Mouse (Mus musculus) limb, embryonic 15.5 days (tissue): ENCODE measurements around the gene Dusp2. TPM values are rescaled to one million over a fixed set of nuclear protein-coding genes. Genes with fewer than 3 reads are reported as not detected.

Experiments used
- ATAC-seq: fragments of 200-750 bp; cut with Nextera tagmentation; 2 replicates; pipeline ENCODE4 v1.8.0; 2017; ENCODE audit warnings: low read depth, moderate TSS enrichment; ENCODE audit not compliant: insufficient number of reproducible peaks, low FRiP score, low TSS enrichment
- H3K27ac ChIP-seq: fragments of 300-500 bp; sonication (generic); 2 replicates; pipeline ENCODE4 v1.5.1; 2015; ENCODE audit warnings: moderate library complexity, mild to moderate bottlenecking, inconsistent platforms
- H3K27me3 ChIP-seq: fragments of 300-500 bp; sonication (generic); 2 replicates; pipeline ENCODE4 v1.6.1; 2015; ENCODE audit warnings: inconsistent platforms
- H3K36me3 ChIP-seq: fragments of 300-500 bp; sonication (generic); 2 replicates; pipeline ENCODE4 v1.6.1; 2015; ENCODE audit warnings: inconsistent platforms
- H3K4me1 ChIP-seq: fragments of 300-500 bp; sonication (generic); 2 replicates; pipeline ENCODE4 v1.6.1; 2015; ENCODE audit warnings: inconsistent platforms
- H3K4me2 ChIP-seq: fragments of 300-500 bp; sonication (generic); 2 replicates; pipeline ENCODE4 v1.6.1; 2015; ENCODE audit warnings: mild to moderate bottlenecking, inconsistent platforms
- H3K4me3 ChIP-seq: fragments of 300-500 bp; sonication (generic); 2 replicates; pipeline ENCODE4 v1.5.1; 2015; ENCODE audit warnings: mild to moderate bottlenecking, inconsistent platforms
- H3K9ac ChIP-seq: fragments of 300-500 bp; sonication (generic); 2 replicates; pipeline ENCODE4 v1.6.1; 2015; ENCODE audit warnings: inconsistent platforms
- H3K9me3 ChIP-seq: fragments of 300-500 bp; sonication (generic); 2 replicates; pipeline ENCODE4 v1.6.1; 2016; ENCODE audit warnings: inconsistent platforms
- WGBS: fragments of 180-500 bp; shearing (Covaris S2); methylation state at CpG from one replicate; pipeline ENCODE4 v1.1.7; 2015; 5-methylcytosine and 5-hydroxymethylcytosine counted together
- polyA plus RNA-seq: library from polyadenylated mRNA; unstranded; fragments of >200 nt; fragmentation: Nextera tagmentation; extraction: Ambion mirVana; gene quantifications from 2 replicates; pipeline ENCODE4 v1.2.1, GENCODE M21; 2015

Dusp2 gene
- polyA plus RNA-seq, 1 experiment from 2014 or later: 7.4 TPM

- no peak overlapping the region for H3K27ac ChIP-seq
- H3K9ac ChIP-seq: no peak overlapping the region
- 85% methylated on average over 7 of the region's 7 CpGs for WGBS
- no peaks in the 10 kb centered on the region for H3K27me3 ChIP-seq
- no peaks in the 10 kb centered on the region for H3K36me3 ChIP-seq
- H3K4me3 ChIP-seq: no peak overlapping the region
- H3K9me3 ChIP-seq: no peaks in the 10 kb centered on the region
- ATAC-seq: no peak
- no peaks in the 10 kb centered on the region for H3K4me1 ChIP-seq
- no peak overlapping the region for H3K4me2 ChIP-seq
Observed at GRCm38 (mm10) chr2:127310685-127311084, 25.3 kb upstream of the Dusp2 start.

DNA sequence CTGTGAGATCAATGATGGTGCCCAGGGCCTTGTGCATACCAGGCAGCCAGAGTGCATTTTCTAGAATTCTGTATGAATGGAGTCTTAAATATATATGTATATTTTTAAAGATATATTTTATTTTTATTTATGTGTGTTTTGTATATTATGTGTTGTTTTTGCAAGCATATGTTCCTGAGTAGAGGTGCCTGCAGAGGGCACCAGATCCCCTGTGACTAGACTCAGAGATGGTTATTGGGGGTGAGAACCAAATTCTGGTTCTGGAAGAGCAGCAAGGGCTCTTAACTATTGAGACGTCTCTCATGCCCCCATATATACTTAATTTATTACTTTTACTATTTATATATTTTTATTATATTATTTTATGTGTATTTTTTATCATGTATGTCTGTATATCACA, 24.8 kb upstream of the Dusp2 start:
- 80% methylated on average over 1 of the region's 1 CpGs for WGBS
- no peak overlapping the region for H3K27ac ChIP-seq
- H3K4me2 ChIP-seq: no peak overlapping the region
- no peak for ATAC-seq
- no peaks in the 10 kb centered on the region for H3K4me1 ChIP-seq
- no peak overlapping the region for H3K4me3 ChIP-seq
- H3K36me3 ChIP-seq: no peaks in the 10 kb centered on the region
- no peaks in the 10 kb centered on the region for H3K9me3 ChIP-seq
- no peak overlapping the region for H3K9ac ChIP-seq
- no peaks in the 10 kb centered on the region for H3K27me3 ChIP-seq

GRCm38 (mm10) chr2:127312801-127313200, 23.2 kb upstream of the Dusp2 start:
- Histone ChIP-seq H3K27ac (no peak overlapping the region), H3K27me3 (no peaks in the 10 kb centered on the region), H3K4me2 (no peak overlapping the region), H3K9me3 (no peaks in the 10 kb centered on the region), H3K4me1 (no peaks in the 10 kb centered on the region), H3K4me3 (no peak overlapping the region), H3K9ac (no peak overlapping the region), H3K36me3 (no peaks in the 10 kb centered on the region)
- ATAC-seq: no peak
- 92% methylated on average over 4 of the region's 4 CpGs for WGBS

DNA sequence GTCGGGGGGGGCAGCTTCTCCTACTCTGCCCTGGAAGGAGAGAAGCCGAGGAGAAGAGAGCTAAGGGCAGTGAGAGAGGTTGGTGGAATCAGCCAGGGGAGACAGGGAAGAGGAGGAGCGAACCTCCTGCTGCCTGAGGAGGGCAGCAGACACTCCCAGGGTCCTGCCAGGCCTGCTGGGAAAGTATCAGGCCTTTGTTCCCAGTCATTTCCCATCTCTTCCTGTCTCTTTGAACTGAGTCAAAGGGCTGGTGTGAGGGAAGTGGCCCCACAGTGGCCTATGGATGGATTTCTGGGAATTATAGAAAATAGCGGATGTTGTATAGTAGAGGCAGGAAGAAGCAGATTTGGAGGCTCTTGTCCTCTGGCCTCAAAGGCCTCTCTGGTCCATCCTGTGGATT, 22.1 kb upstream of the Dusp2 start:
- H3K4me3 ChIP-seq: no peak overlapping the region
- H3K4me2 ChIP-seq: no peak overlapping the region
- H3K36me3 ChIP-seq: no peaks in the 10 kb centered on the region
- ATAC-seq: no peak
- no peaks in the 10 kb centered on the region for H3K27me3 ChIP-seq
- H3K27ac ChIP-seq: no peak overlapping the region
- H3K9ac ChIP-seq: no peak overlapping the region
- no peaks in the 10 kb centered on the region for H3K9me3 ChIP-seq
- H3K4me1 ChIP-seq: no peaks in the 10 kb centered on the region
- WGBS: 54% methylated on average over 4 of the region's 4 CpGs

DNA sequence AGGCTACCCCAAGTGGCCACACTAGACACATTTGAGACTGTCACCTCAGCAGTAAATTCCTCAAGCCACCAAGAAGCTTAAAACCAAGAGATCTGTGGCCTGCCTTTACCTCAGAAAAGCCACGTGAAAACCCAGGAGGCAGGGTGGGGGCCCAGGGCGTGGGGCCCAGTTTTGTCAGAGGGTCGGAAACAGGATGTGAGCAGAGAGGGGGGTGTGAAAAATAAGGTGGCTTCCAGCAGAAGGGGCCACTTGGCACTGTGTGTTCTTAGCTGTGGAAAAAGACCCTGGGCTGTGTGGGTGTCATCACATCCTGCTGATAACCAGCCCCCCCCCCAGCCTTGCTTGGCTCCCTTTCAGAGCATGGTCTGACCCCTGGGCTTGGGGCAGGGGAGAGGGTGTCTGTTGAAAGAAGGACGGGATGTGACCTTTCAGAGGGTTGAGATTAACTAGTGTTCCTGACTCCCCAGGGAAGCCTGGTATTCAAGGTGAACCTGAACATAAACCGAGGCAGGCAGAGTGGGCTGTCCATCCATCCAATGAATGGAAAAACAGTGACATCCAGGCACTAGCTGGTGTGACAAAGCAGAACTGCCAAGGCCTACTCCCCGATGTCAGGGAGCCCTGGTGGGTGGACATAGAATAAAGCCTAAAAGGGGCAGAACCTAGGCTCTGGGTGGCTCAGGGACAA, 21.3 kb upstream of the Dusp2 start:
- Histone ChIP-seq H3K4me1 (no peaks in the 10 kb centered on the region), H3K36me3 (no peaks in the 10 kb centered on the region), H3K27me3 (no peaks in the 10 kb centered on the region), H3K9me3 (no peaks in the 10 kb centered on the region), H3K27ac (no peak overlapping the region), H3K9ac (no peak overlapping the region), H3K4me3 (no peak overlapping the region), H3K4me2 (no peak overlapping the region)
- 67% methylated on average over 6 of the region's 6 CpGs for WGBS
- ATAC-seq: no peak

GRCm38 (mm10) chr2:127315155-127315470, 20.8 kb upstream of the Dusp2 start:
- no peak overlapping the region for H3K4me2 ChIP-seq
- H3K36me3 ChIP-seq: no peaks in the 10 kb centered on the region
- no peak overlapping the region for H3K9ac ChIP-seq
- no peaks in the 10 kb centered on the region for H3K4me1 ChIP-seq
- 80% methylated on average over 1 of the region's 1 CpGs for WGBS
- ATAC-seq: no peak
- no peaks in the 10 kb centered on the region for H3K27me3 ChIP-seq
- no peak overlapping the region for H3K4me3 ChIP-seq
- no peaks in the 10 kb centered on the region for H3K9me3 ChIP-seq
- no peak overlapping the region for H3K27ac ChIP-seq

DNA sequence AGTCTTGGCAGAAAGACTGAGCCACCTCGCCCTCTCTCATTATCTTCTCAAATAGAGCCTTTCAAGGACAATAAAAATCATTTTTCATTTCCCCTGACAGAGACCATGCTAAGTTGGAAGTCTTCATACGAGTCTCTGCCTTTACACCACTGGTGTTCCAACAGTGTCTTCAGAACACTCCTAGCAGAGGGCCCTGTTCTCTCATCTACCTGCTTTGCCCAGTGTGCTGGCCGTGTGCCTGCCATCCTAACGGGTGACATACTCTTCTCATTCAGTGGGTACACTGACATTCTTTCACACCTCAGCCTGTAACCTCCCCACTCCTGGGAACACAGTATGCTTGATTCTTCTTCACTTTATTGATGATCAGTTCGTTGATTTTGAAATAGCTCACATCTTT, 19.5 kb upstream of the Dusp2 start:
- H3K36me3 ChIP-seq: no peaks in the 10 kb centered on the region
- no peak for ATAC-seq
- no peak overlapping the region for H3K4me2 ChIP-seq
- no peak overlapping the region for H3K9ac ChIP-seq
- H3K27me3 ChIP-seq: no peaks in the 10 kb centered on the region
- H3K4me1 ChIP-seq: no peaks in the 10 kb centered on the region
- 76% methylated on average over 5 of the region's 5 CpGs for WGBS
- H3K9me3 ChIP-seq: no peaks in the 10 kb centered on the region
- no peak overlapping the region for H3K4me3 ChIP-seq
- no peak overlapping the region for H3K27ac ChIP-seq

DNA sequence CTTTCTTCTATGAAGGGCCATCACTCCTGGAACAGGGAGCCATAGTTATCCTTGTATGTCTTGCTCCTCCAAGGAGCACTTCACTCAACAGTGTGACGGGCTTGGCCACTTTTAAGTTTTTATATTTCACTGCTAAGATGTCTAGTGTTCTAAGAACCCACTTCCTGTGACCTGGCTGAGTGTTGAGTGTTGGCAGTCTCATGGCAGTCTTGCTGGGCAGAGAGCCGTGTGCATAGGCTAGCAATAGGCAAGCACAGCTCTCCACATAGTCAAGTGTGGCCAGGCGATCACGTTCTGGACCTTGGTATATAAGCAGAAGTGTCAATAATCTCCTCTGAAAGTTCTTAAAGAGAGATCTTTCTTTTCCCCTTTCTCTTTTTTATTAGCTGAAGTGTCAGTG, 17.8 kb upstream of the Dusp2 start:
- H3K9ac ChIP-seq: no peak overlapping the region
- no peaks in the 10 kb centered on the region; the same call in 1 of the 2 replicates for H3K4me1 ChIP-seq
- no peak overlapping the region for H3K27ac ChIP-seq
- no peak overlapping the region for H3K4me2 ChIP-seq
- no peaks in the 10 kb centered on the region for H3K27me3 ChIP-seq
- ATAC-seq: no peak
- H3K9me3 ChIP-seq: no peaks in the 10 kb centered on the region
- 80% methylated on average over 4 of the region's 4 CpGs for WGBS
- no peak overlapping the region for H3K4me3 ChIP-seq
- no peaks in the 10 kb centered on the region for H3K36me3 ChIP-seq

- Histone ChIP-seq H3K27me3 (no peaks in the 10 kb centered on the region), H3K27ac (no peak overlapping the region), H3K4me1 (no peaks in the 10 kb centered on the region; the same call in 1 of the 2 replicates), H3K36me3 (no peaks in the 10 kb centered on the region), H3K4me3 (no peak overlapping the region), H3K9ac (no peak overlapping the region), H3K4me2 (no peak overlapping the region), H3K9me3 (no peaks in the 10 kb centered on the region)
- ATAC-seq: no peak
- 73% methylated on average over 4 of the region's 4 CpGs for WGBS
Observed at GRCm38 (mm10) chr2:127319071-127319470, 16.9 kb upstream of the Dusp2 start.

DNA sequence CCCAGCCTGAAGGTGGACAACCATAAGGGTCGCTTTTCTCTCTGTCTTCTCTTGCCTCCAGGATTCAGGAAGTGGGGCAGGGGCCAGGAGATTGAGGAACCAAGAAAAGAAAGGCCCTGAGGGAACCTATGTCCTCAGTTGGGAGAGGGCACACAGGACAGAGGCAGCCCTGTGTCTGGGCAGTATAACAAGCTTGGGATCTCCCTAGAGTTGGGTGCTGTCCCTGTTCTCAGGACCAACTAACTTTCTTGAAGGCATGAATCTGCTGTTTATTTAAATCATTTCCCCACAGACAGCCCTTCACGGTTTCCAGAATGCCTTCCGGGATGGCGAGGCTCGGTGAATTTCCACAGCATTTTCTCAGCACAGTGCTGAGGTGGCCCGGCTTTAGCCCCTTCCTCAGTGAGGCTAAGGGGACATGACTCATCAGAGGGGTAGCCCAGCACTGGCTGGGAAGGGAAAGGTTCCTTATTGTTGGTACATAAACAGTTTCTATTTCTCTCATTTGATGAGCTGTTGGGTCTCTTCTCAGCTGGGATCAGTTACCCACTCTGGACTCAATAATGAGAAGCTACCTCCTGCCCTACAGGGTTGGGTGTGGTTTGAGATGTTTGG, 13.2 kb upstream of the Dusp2 start:
- H3K9me3 ChIP-seq: no peaks in the 10 kb centered on the region
- H3K9ac ChIP-seq: no peak overlapping the region
- WGBS: 76% methylated on average over 6 of the region's 6 CpGs
- no peak overlapping the region for H3K4me2 ChIP-seq
- no peak overlapping the region for H3K4me3 ChIP-seq
- no peak for ATAC-seq
- no peaks in the 10 kb centered on the region for H3K27me3 ChIP-seq
- H3K36me3 ChIP-seq: no peaks in the 10 kb centered on the region
- no peaks in the 10 kb centered on the region; the same call in 1 of the 2 replicates for H3K4me1 ChIP-seq
- H3K27ac ChIP-seq: no peak overlapping the region

DNA sequence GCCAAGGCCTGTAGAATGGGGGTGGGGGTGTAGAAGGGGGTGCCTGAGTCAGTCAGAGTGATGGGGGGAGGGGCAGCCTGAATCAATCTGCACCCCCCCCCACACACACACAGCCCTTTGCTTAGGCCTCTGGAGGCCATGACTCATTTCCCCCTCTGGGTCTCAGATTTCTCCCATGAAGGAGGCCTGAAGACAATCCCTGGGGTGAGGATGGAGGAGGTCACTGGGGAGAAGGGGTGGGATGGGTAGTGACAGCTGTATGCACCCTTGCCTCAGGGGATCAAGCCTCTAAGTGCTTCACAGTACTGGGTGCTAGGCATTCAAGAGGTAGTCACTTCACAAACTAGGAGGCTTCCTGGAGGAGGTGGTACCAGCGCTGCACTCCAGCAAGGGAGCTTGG, 12.3 kb upstream of the Dusp2 start:
- H3K27ac ChIP-seq: no peak overlapping the region
- H3K9me3 ChIP-seq: no peaks in the 10 kb centered on the region
- H3K4me3 ChIP-seq: no peak overlapping the region
- no peak overlapping the region for H3K4me2 ChIP-seq
- H3K36me3 ChIP-seq: no peaks in the 10 kb centered on the region
- no peaks in the 10 kb centered on the region; the same call in 1 of the 2 replicates for H3K4me1 ChIP-seq
- 82% methylated on average over 1 of the region's 1 CpGs for WGBS
- no peaks in the 10 kb centered on the region for H3K27me3 ChIP-seq
- no peak for ATAC-seq
- no peak overlapping the region for H3K9ac ChIP-seq

DNA sequence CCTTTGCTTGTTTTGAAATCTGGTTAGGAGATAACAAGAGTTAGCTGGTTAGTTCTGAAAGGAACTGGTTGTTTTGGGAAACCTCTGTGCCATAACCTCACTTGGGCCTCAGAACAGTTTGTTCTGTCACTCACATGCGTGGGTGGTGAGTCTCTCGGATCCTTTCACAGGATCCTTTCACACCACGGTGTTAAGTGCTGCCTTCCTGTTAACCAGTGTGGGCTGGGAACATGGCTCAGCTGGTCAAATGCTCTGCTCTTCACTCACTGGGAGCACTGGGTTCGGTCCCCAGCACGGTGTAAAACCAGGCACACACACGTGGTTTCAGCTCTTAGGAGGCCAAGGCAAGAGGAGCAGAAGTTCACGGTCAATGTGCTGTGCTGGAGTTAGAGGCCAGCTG, 11.5 kb upstream of the Dusp2 start:
- Histone ChIP-seq H3K27me3 (no peaks in the 10 kb centered on the region), H3K27ac (no peak overlapping the region), H3K4me3 (no peak overlapping the region), H3K4me2 (no peak overlapping the region), H3K9me3 (no peaks in the 10 kb centered on the region), H3K9ac (no peak overlapping the region), H3K36me3 (no peaks in the 10 kb centered on the region), H3K4me1 (no peaks in the 10 kb centered on the region; the same call in 1 of the 2 replicates)
- 50% methylated on average over 7 of the region's 7 CpGs for WGBS
- ATAC-seq: no peak
